Mouse (Mus musculus): ENCODE results near the gene Ccl26. TPM values are rescaled to one million over a fixed set of nuclear protein-coding genes. Genes with fewer than 3 reads are reported as not detected.

The Ccl26 gene
- total and polyA plus RNA-seq, 2 experiments from 2014 or later: not detected

GRCm38 (mm10) chr5:135535867-135536266 lies 27.5 kb downstream of the Ccl26 start:
- Histone ChIP-seq H3K9ac (replicated peaks; ENCODE audit: low read length, poor library complexity, severe bottlenecking) (no peak overlapping the region), H3K9me3 (ENCODE audit: low read length) (no peaks in the 10 kb centered on the region), H3K4me2 (ENCODE audit: low read depth, low read length, poor library complexity, severe bottlenecking) (no peak overlapping the region), H3K27me3 (ENCODE audit: insufficient read depth, low read length) (no peaks in the 10 kb centered on the region), H3K4me3 (ENCODE audit: low read depth, low read length) (no peak overlapping the region), H3K27ac (ENCODE audit: low read depth, low read length) (no peak overlapping the region), H3K4me1 (ENCODE audit: insufficient read depth, low read length) (no peaks in the 10 kb centered on the region), H3K36me3 (ENCODE audit: insufficient read depth, low read length) (no peaks in the 10 kb centered on the region)
- ATAC-seq (ENCODE audit: low FRiP score) (no peak), DNase-seq (ENCODE audit: low spot score) (no peak)
- no peak for TF ChIP-seq CTCF (IDR thresholded peaks at IDR 0.05)

- Histone ChIP-seq H3K27ac (ENCODE audit: low read depth, low read length) (no peak overlapping the region), H3K36me3 (ENCODE audit: insufficient read depth, low read length) (no peaks in the 10 kb centered on the region), H3K9ac (replicated peaks; ENCODE audit: low read length, poor library complexity, severe bottlenecking) (no peak overlapping the region), H3K4me1 (ENCODE audit: insufficient read depth, low read length) (no peaks in the 10 kb centered on the region), H3K27me3 (ENCODE audit: insufficient read depth, low read length) (no peaks in the 10 kb centered on the region), H3K4me3 (ENCODE audit: low read depth, low read length) (no peak overlapping the region), H3K9me3 (ENCODE audit: low read length) (no peaks in the 10 kb centered on the region), H3K4me2 (ENCODE audit: low read depth, low read length, poor library complexity, severe bottlenecking) (no peak overlapping the region)
- no peak for TF ChIP-seq CTCF (IDR thresholded peaks at IDR 0.05)
- 82% methylated on average over 10 of the region's 10 CpGs for WGBS
- ATAC-seq (ENCODE audit: low FRiP score) (no peak), DNase-seq (ENCODE audit: low spot score) (no peak)
Observed at GRCm38 (mm10) chr5:135533431-135533830, 29.9 kb downstream of the Ccl26 start.

GRCm38 (mm10) chr5:135531306-135531845 lies 32.0 kb downstream of the Ccl26 start:
- DNase-seq (ENCODE audit: low spot score) (no peak), ATAC-seq (ENCODE audit: low FRiP score) (no peak)
- Histone ChIP-seq H3K4me3 (ENCODE audit: low read depth, low read length) (no peak overlapping the region), H3K4me1 (ENCODE audit: insufficient read depth, low read length) (no peaks in the 10 kb centered on the region), H3K27me3 (ENCODE audit: insufficient read depth, low read length) (no peaks in the 10 kb centered on the region), H3K27ac (ENCODE audit: low read depth, low read length) (no peak overlapping the region), H3K36me3 (ENCODE audit: insufficient read depth, low read length) (no peaks in the 10 kb centered on the region), H3K9me3 (ENCODE audit: low read length) (no peaks in the 10 kb centered on the region), H3K9ac (replicated peaks; ENCODE audit: low read length, poor library complexity, severe bottlenecking) (no peak overlapping the region), H3K4me2 (ENCODE audit: low read depth, low read length, poor library complexity, severe bottlenecking) (no peak overlapping the region)
- TF ChIP-seq CTCF (IDR thresholded peaks at IDR 0.05): no peak
- WGBS: 89% methylated on average over 11 of the region's 11 CpGs

- H3K36me3 ChIP-seq (ENCODE audit: insufficient read depth, low read length): no peaks in the 10 kb centered on the region
- no peak for TF ChIP-seq CTCF (IDR thresholded peaks at IDR 0.05)
- 82% methylated on average over 2 of the region's 2 CpGs for WGBS
- no peaks in the 10 kb centered on the region for H3K9me3 ChIP-seq (ENCODE audit: low read length)
- no peak overlapping the region for H3K4me3 ChIP-seq (ENCODE audit: low read depth, low read length)
- no peak overlapping the region for H3K4me2 ChIP-seq (ENCODE audit: low read depth, low read length, poor library complexity, severe bottlenecking)
- H3K27me3 ChIP-seq (ENCODE audit: insufficient read depth, low read length): no peaks in the 10 kb centered on the region
- ATAC-seq (ENCODE audit: low FRiP score) (no peak), DNase-seq (ENCODE audit: low spot score) (no peak)
- H3K27ac ChIP-seq (ENCODE audit: low read depth, low read length): no peak overlapping the region
- no peak overlapping the region for H3K9ac ChIP-seq (replicated peaks; ENCODE audit: low read length, poor library complexity, severe bottlenecking)
- no peaks in the 10 kb centered on the region for H3K4me1 ChIP-seq (ENCODE audit: insufficient read depth, low read length)
Observed at GRCm38 (mm10) chr5:135529964-135530363, 33.4 kb downstream of the Ccl26 start.

- H3K4me1 ChIP-seq (ENCODE audit: insufficient read depth, low read length): no peaks in the 10 kb centered on the region
- 79% methylated on average over 3 of the region's 3 CpGs for whole genome bisulfite sequencing
- ATAC-seq (ENCODE audit: low FRiP score): no peak
- TF ChIP-seq CTCF (IDR thresholded peaks at IDR 0.05): peak; percentile 50
- H3K4me2 ChIP-seq (ENCODE audit: low read depth, low read length, poor library complexity, severe bottlenecking): no peak overlapping the region
- no peaks in the 10 kb centered on the region for H3K27me3 ChIP-seq (ENCODE audit: insufficient read depth, low read length)
- H3K9ac ChIP-seq (replicated peaks; ENCODE audit: low read length, poor library complexity, severe bottlenecking): no peak overlapping the region
- DNase-seq (ENCODE audit: low spot score): no peak
- H3K36me3 ChIP-seq (ENCODE audit: insufficient read depth, low read length): no peaks in the 10 kb centered on the region
- no peak overlapping the region for H3K4me3 ChIP-seq (ENCODE audit: low read depth, low read length)
- H3K27ac ChIP-seq (ENCODE audit: low read depth, low read length): no peak overlapping the region
- no peaks in the 10 kb centered on the region for H3K9me3 ChIP-seq (ENCODE audit: low read length)
Observed at GRCm38 (mm10) chr5:135529310-135529709, 34.1 kb downstream of the Ccl26 start.

GRCm38 (mm10) chr5:135527986-135528385 lies 35.4 kb downstream of the Ccl26 start:
- DNase-seq (ENCODE audit: low spot score) (no peak), ATAC-seq (ENCODE audit: low FRiP score) (no peak)
- Histone ChIP-seq H3K4me1 (ENCODE audit: insufficient read depth, low read length) (no peaks in the 10 kb centered on the region), H3K9ac (replicated peaks; ENCODE audit: low read length, poor library complexity, severe bottlenecking) (no peak overlapping the region), H3K4me3 (ENCODE audit: low read depth, low read length) (no peak overlapping the region), H3K27ac (ENCODE audit: low read depth, low read length) (no peak overlapping the region), H3K4me2 (ENCODE audit: low read depth, low read length, poor library complexity, severe bottlenecking) (no peak overlapping the region), H3K36me3 (ENCODE audit: insufficient read depth, low read length) (no peaks in the 10 kb centered on the region), H3K27me3 (ENCODE audit: insufficient read depth, low read length) (no peaks in the 10 kb centered on the region), H3K9me3 (ENCODE audit: low read length) (no peaks in the 10 kb centered on the region)
- 28% methylated on average over 7 of the region's 7 CpGs for WGBS
- TF ChIP-seq CTCF (IDR thresholded peaks at IDR 0.05): no peak
